Mouse (Mus musculus): ENCODE results near the gene Cfap20. TPM values are rescaled to one million over a fixed set of nuclear protein-coding genes. Genes with fewer than 3 reads are reported as not detected.

The Cfap20 gene
- total and polyA plus RNA-seq, 3 experiments, result 56.2 to 281 (median 77.7) TPM

DNA sequence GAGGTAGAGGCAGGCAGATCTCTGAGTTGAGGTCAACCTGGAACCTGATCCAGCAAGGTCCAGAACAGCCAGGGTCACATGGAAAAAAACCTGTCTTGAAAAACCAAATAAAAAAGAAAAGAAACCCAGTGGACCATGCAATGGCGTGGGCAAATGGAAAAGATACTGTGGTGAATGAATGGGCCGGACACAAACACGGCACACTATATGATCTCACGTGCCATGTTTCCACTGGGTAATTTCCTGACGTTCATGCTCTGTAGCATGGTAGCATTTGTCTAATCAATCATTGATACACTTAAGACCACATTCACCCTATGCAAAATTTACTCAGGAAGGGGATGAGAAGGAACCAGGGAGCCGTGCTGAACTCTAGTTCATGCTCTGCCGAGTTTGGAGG lies 43.6 kb downstream of the Cfap20 start:
- H3K9ac ChIP-seq (ENCODE audit: control insufficient read depth, low read depth, low read length, poor library complexity, severe bottlenecking), result no peak overlapping the region
- H3K27me3 ChIP-seq (ENCODE audit: control insufficient read depth in 1 of 2, insufficient read depth in 2 of 2, low read length in 2 of 2), result peaks cover 6 to 8% of the 10 kb centered on the region in 2 experiments
- no peaks in the 10 kb centered on the region for H3K36me3 ChIP-seq (ENCODE audit: control insufficient read depth in 1 of 2, insufficient read depth in 2 of 2, low read length in 2 of 2)
- no peaks in the 10 kb centered on the region for H3K9me3 ChIP-seq (replicated peaks; ENCODE audit: insufficient read depth, low read length)
- H3K4me3 ChIP-seq (ENCODE audit: control insufficient read depth in 1 of 2, insufficient read depth in 1 of 2, low read depth in 2 of 2, low read length in 2 of 2), result no peak overlapping the region
- H3K79me2 ChIP-seq (ENCODE audit: control insufficient read depth, insufficient read depth, low read length, poor library complexity), result no peaks in the 10 kb centered on the region
- DNase-seq (ENCODE audit: low read depth, low spot score), result no peak
- no peak for TF ChIP-seq POLR2A (IDR thresholded peaks at IDR 0.05; ENCODE audit: control insufficient read depth in 1 of 2, insufficient read depth in 1 of 2, low read depth in 1 of 2, low read length in 2 of 2, poor library complexity in 1 of 2)
- no peak for TF ChIP-seq ETS1 (IDR thresholded peaks at IDR 0.05; ENCODE audit: low read depth, low read length)
- TF ChIP-seq ZKSCAN1 (IDR thresholded peaks at IDR 0.05; ENCODE audit: low read depth, low read length), result no peak
- no peak for TF ChIP-seq MAFK (IDR thresholded peaks at IDR 0.05; ENCODE audit: borderline replicate concordance, low read depth, low read length)
- TF ChIP-seq CTCF (IDR thresholded peaks at IDR 0.05 in 2 of 3, conservative IDR thresholded peaks at IDR 0.05 in 1 of 3; ENCODE audit: control insufficient read depth in 1 of 3, insufficient read depth in 1 of 3, low read depth in 2 of 3, low read length in 3 of 3, poor library complexity in 1 of 3, severe bottlenecking in 1 of 3), result no peak
- TF ChIP-seq EP300 (IDR thresholded peaks at IDR 0.05; ENCODE audit: low read depth in 1 of 2, low read length in 2 of 2), result no peak
- TF ChIP-seq SMC3 (IDR thresholded peaks at IDR 0.05; ENCODE audit: low read depth, low read length), result no peak
- TF ChIP-seq RCOR1 (IDR thresholded peaks at IDR 0.05; ENCODE audit: low read depth, low read length), result no peak
- no peak for TF ChIP-seq ZMIZ1 (IDR thresholded peaks at IDR 0.05; ENCODE audit: low read depth, low read length)
- H3K27ac ChIP-seq (ENCODE audit: control insufficient read depth, low read depth, low read length), result no peak overlapping the region
- H3K4me1 ChIP-seq (ENCODE audit: control insufficient read depth in 1 of 2, insufficient read depth in 2 of 2, low read length in 2 of 2), result peaks cover 0 to 2% of the 10 kb centered on the region in 2 experiments; a peak in 1 of 4 replicates

DNA sequence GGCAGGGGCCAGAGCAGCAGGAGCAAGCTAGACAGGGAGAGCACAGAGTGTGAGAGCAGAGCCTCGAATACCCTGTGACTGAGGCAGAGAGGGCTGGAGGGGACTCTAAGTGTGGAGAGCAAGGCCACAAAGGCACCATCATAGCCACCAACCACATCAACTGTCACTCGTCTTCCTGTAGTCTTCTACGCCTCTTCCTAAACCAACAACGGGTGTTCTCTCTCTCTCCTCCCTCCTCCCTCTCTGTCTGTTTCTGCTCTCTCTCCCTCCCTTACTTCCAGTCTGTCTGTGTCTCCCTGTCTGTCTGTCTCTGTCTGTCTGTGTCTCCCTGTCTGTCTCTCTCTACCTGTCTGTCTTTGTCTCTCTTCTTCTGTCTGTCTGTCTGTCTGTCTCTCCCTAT lies 44.4 kb downstream of the Cfap20 start:
- Histone ChIP-seq H3K79me2 (ENCODE audit: control insufficient read depth, insufficient read depth, low read length, poor library complexity) (no peaks in the 10 kb centered on the region), H3K27me3 (ENCODE audit: control insufficient read depth in 1 of 2, insufficient read depth in 2 of 2, low read length in 2 of 2) (peaks cover 8% of the 10 kb centered on the region in 2 experiments), H3K4me1 (ENCODE audit: control insufficient read depth in 1 of 2, insufficient read depth in 2 of 2, low read length in 2 of 2) (no peaks in the 10 kb centered on the region), H3K9ac (ENCODE audit: control insufficient read depth, low read depth, low read length, poor library complexity, severe bottlenecking) (no peak overlapping the region), H3K36me3 (ENCODE audit: control insufficient read depth in 1 of 2, insufficient read depth in 2 of 2, low read length in 2 of 2) (no peaks in the 10 kb centered on the region), H3K9me3 (replicated peaks; ENCODE audit: insufficient read depth, low read length) (no peaks in the 10 kb centered on the region), H3K4me3 (ENCODE audit: control insufficient read depth in 1 of 2, insufficient read depth in 1 of 2, low read depth in 2 of 2, low read length in 2 of 2) (no peak overlapping the region), H3K27ac (ENCODE audit: control insufficient read depth, low read depth, low read length) (no peak overlapping the region)
- no peak for DNase-seq (ENCODE audit: low read depth, low spot score)
- TF ChIP-seq TAL1 (IDR thresholded peaks at IDR 0.05; ENCODE audit: low read length), result no peak
- no peak for TF ChIP-seq USF1 (IDR thresholded peaks at IDR 0.05; ENCODE audit: low read depth, low read length)
- no peak for TF ChIP-seq JUND (IDR thresholded peaks at IDR 0.05; ENCODE audit: low read depth, low read length)
- no peak for TF ChIP-seq UBTF (IDR thresholded peaks at IDR 0.05; ENCODE audit: borderline replicate concordance, insufficient read depth, low read depth, low read length)
- TF ChIP-seq ZMIZ1 (IDR thresholded peaks at IDR 0.05; ENCODE audit: low read depth, low read length), result no peak
- TF ChIP-seq ZKSCAN1 (IDR thresholded peaks at IDR 0.05; ENCODE audit: low read depth, low read length), result no peak
- no peak for TF ChIP-seq MXI1 (IDR thresholded peaks at IDR 0.05; ENCODE audit: low read depth, low read length)
- TF ChIP-seq GABPA (IDR thresholded peaks at IDR 0.05; ENCODE audit: low read depth, low read length), result no peak
- TF ChIP-seq CHD1 (IDR thresholded peaks at IDR 0.05; ENCODE audit: low read depth, low read length), result no peak
- no peak for TF ChIP-seq SMC3 (IDR thresholded peaks at IDR 0.05; ENCODE audit: low read depth, low read length)
- TF ChIP-seq MAX (IDR thresholded peaks at IDR 0.05; ENCODE audit: low read length), result no peak
